Mouse (Mus musculus): ENCODE data around the gene Adam12. TPM values are rescaled to one million over a fixed set of nuclear protein-coding genes. Genes with fewer than 3 reads are reported as not detected.

The Adam12 gene
- total and polyA plus RNA-seq, 2 experiments from 2014 or later, result 1.0 to 4.6 TPM

DNA sequence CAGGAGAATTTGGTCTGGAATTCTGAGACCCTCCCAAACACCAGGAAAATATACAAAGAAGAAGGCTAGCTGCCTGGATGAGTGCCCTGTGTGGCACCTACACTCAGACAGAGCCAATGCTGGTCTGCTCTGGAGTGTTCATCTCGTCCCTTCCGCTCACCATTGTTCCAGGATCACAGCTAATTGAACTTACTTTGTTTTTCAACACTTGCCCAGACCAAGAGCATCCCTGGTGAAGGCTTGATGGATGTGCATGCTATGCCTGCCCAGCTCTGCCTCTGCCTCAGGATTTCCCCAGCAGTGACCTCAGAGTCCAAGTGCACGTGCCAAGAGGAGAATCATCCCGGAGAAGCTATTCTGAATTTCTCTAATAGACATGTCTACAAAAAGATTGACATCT, 9.3 kb upstream of the Adam12 start:
- no peak overlapping the region for H3K27ac ChIP-seq (ENCODE audit: low read depth)
- WGBS, result 76% methylated on average over 4 of the region's 4 CpGs

GRCm38 (mm10) chr7:134240579-134240978, 8.6 kb upstream of the Adam12 start:
- DNase-seq (ENCODE audit: low spot score) (no peak), ATAC-seq (ENCODE audit: insufficient read depth, low read depth) (no peak)
- 68% methylated on average over 1 of the region's 1 CpGs for WGBS
- no peaks in the 10 kb centered on the region for H3K4me1 ChIP-seq (ENCODE audit: control insufficient read depth, insufficient read depth)
- no peaks in the 10 kb centered on the region for H3K27me3 ChIP-seq (ENCODE audit: control insufficient read depth, insufficient read depth, low read length)
- H3K9ac ChIP-seq (replicated peaks; ENCODE audit: low read depth, low read length), result no peak overlapping the region
- no peak overlapping the region for H3K4me2 ChIP-seq (ENCODE audit: low read depth, low read length)
- H3K9me3 ChIP-seq (replicated peaks; ENCODE audit: control insufficient read depth, low read length), result no peaks in the 10 kb centered on the region
- no peak overlapping the region for H3K4me3 ChIP-seq (ENCODE audit: low read depth, low read length)
- TF ChIP-seq EP300 (IDR thresholded peaks at IDR 0.05; ENCODE audit: low read depth) (no peak), CTCF (IDR thresholded peaks at IDR 0.05; ENCODE audit: low read depth) (no peak)
- no peak overlapping the region for H3K27ac ChIP-seq (ENCODE audit: low read depth)
- no peaks in the 10 kb centered on the region for H3K36me3 ChIP-seq (replicated peaks; ENCODE audit: control insufficient read depth, insufficient read depth, low read length)

More for the DNA sequence above, 9.3 kb upstream of the Adam12 start:
- Histone ChIP-seq H3K4me3 (ENCODE audit: low read depth, low read length) (no peak overlapping the region), H3K4me1 (ENCODE audit: control insufficient read depth, insufficient read depth) (no peaks in the 10 kb centered on the region), H3K27me3 (ENCODE audit: control insufficient read depth, insufficient read depth, low read length) (no peaks in the 10 kb centered on the region), H3K9ac (replicated peaks; ENCODE audit: low read depth, low read length) (no peak overlapping the region), H3K36me3 (replicated peaks; ENCODE audit: control insufficient read depth, insufficient read depth, low read length) (no peaks in the 10 kb centered on the region), H3K4me2 (ENCODE audit: low read depth, low read length) (no peak overlapping the region), H3K9me3 (replicated peaks; ENCODE audit: control insufficient read depth, low read length) (no peaks in the 10 kb centered on the region)
- DNase-seq (ENCODE audit: low spot score) (no peak), ATAC-seq (ENCODE audit: insufficient read depth, low read depth) (no peak)
- TF ChIP-seq CTCF (IDR thresholded peaks at IDR 0.05; ENCODE audit: low read depth), result no peak

GRCm38 (mm10) chr7:134238863-134239262, 6.9 kb upstream of the Adam12 start:
- Histone ChIP-seq H3K9ac (replicated peaks; ENCODE audit: low read depth, low read length) (no peak overlapping the region), H3K36me3 (replicated peaks; ENCODE audit: control insufficient read depth, insufficient read depth, low read length) (no peaks in the 10 kb centered on the region), H3K27ac (ENCODE audit: low read depth) (no peak overlapping the region), H3K27me3 (ENCODE audit: control insufficient read depth, insufficient read depth, low read length) (no peaks in the 10 kb centered on the region), H3K4me3 (ENCODE audit: low read depth, low read length) (no peak overlapping the region), H3K9me3 (replicated peaks; ENCODE audit: control insufficient read depth, low read length) (no peaks in the 10 kb centered on the region), H3K4me2 (ENCODE audit: low read depth, low read length) (no peak overlapping the region), H3K4me1 (ENCODE audit: control insufficient read depth, insufficient read depth) (no peaks in the 10 kb centered on the region)
- TF ChIP-seq EP300 (IDR thresholded peaks at IDR 0.05; ENCODE audit: low read depth), result no peak
- TF ChIP-seq CTCF (IDR thresholded peaks at IDR 0.05; ENCODE audit: low read depth), result no peak
- no peak for ATAC-seq (ENCODE audit: insufficient read depth, low read depth)
- 92% methylated on average over 3 of the region's 3 CpGs for WGBS
- no peak for DNase-seq (ENCODE audit: low spot score)

GRCm38 (mm10) chr7:134237356-134237755, 5.4 kb upstream of the Adam12 start:
- DNase-seq (ENCODE audit: low spot score), result no peak
- Histone ChIP-seq H3K4me2 (ENCODE audit: low read depth, low read length) (no peak overlapping the region), H3K9ac (replicated peaks; ENCODE audit: low read depth, low read length) (no peak overlapping the region), H3K4me1 (ENCODE audit: control insufficient read depth, insufficient read depth) (no peaks in the 10 kb centered on the region), H3K27me3 (ENCODE audit: control insufficient read depth, insufficient read depth, low read length) (no peaks in the 10 kb centered on the region), H3K36me3 (replicated peaks; ENCODE audit: control insufficient read depth, insufficient read depth, low read length) (no peaks in the 10 kb centered on the region), H3K9me3 (replicated peaks; ENCODE audit: control insufficient read depth, low read length) (no peaks in the 10 kb centered on the region), H3K4me3 (ENCODE audit: low read depth, low read length) (no peak overlapping the region), H3K27ac (ENCODE audit: low read depth) (no peak overlapping the region)
- 71% methylated on average over 2 of the region's 2 CpGs for WGBS
- TF ChIP-seq EP300 (IDR thresholded peaks at IDR 0.05; ENCODE audit: low read depth), result no peak
- TF ChIP-seq CTCF (IDR thresholded peaks at IDR 0.05; ENCODE audit: low read depth), result no peak
- no peak for ATAC-seq (ENCODE audit: insufficient read depth, low read depth)

GRCm38 (mm10) chr7:134236727-134237126, 4.8 kb upstream of the Adam12 start:
- TF ChIP-seq EP300 (IDR thresholded peaks at IDR 0.05; ENCODE audit: low read depth) (no peak), CTCF (IDR thresholded peaks at IDR 0.05; ENCODE audit: low read depth) (no peak)
- Histone ChIP-seq H3K9ac (replicated peaks; ENCODE audit: low read depth, low read length) (no peak overlapping the region), H3K27me3 (ENCODE audit: control insufficient read depth, insufficient read depth, low read length) (no peaks in the 10 kb centered on the region), H3K27ac (ENCODE audit: low read depth) (no peak overlapping the region), H3K4me2 (ENCODE audit: low read depth, low read length) (no peak overlapping the region), H3K36me3 (replicated peaks; ENCODE audit: control insufficient read depth, insufficient read depth, low read length) (no peaks in the 10 kb centered on the region), H3K4me3 (ENCODE audit: low read depth, low read length) (no peak overlapping the region), H3K9me3 (replicated peaks; ENCODE audit: control insufficient read depth, low read length) (no peaks in the 10 kb centered on the region), H3K4me1 (ENCODE audit: control insufficient read depth, insufficient read depth) (no peaks in the 10 kb centered on the region)
- DNase-seq (ENCODE audit: low spot score) (no peak), ATAC-seq (ENCODE audit: insufficient read depth, low read depth) (no peak)

DNA sequence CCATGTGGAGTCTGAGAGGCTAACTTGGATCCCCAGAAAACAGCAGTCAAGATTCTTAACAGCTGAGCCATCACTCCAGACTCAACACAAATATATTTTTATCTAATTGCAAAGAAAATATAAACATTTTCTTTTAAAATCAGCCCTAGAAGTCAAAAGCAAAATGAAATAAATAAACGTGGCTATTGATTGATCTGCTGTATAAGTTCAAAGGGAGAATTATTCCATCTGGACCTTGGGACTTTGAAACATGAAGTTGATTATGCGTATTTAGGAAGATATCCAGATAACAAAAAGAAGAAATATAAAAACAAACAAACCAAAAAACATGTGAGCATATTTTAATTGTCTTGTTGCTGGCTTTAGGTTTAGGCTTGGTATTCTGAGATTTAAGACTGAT, 3.6 kb upstream of the Adam12 start:
- no peaks in the 10 kb centered on the region for H3K36me3 ChIP-seq (replicated peaks; ENCODE audit: control insufficient read depth, insufficient read depth, low read length)
- H3K9ac ChIP-seq (replicated peaks; ENCODE audit: low read depth, low read length), result no peak overlapping the region
- H3K9me3 ChIP-seq (replicated peaks; ENCODE audit: control insufficient read depth, low read length), result no peaks in the 10 kb centered on the region
- H3K4me2 ChIP-seq (ENCODE audit: low read depth, low read length), result no peak overlapping the region
- TF ChIP-seq EP300 (IDR thresholded peaks at IDR 0.05; ENCODE audit: low read depth), result no peak
- no peak for TF ChIP-seq CTCF (IDR thresholded peaks at IDR 0.05; ENCODE audit: low read depth)
- no peak overlapping the region for H3K27ac ChIP-seq (ENCODE audit: low read depth)
- ATAC-seq (ENCODE audit: insufficient read depth, low read depth) (no peak), DNase-seq (ENCODE audit: low spot score) (no peak)
- no peaks in the 10 kb centered on the region for H3K4me1 ChIP-seq (ENCODE audit: control insufficient read depth, insufficient read depth)
- WGBS, result 61% methylated on average over 2 of the region's 2 CpGs
- no peaks in the 10 kb centered on the region for H3K27me3 ChIP-seq (ENCODE audit: control insufficient read depth, insufficient read depth, low read length)
- no peak overlapping the region for H3K4me3 ChIP-seq (ENCODE audit: low read depth, low read length)
